Mouse (Mus musculus) lung, embryonic 15.5 days (tissue): ENCODE results near the gene Clmp. TPM values are rescaled to one million over a fixed set of nuclear protein-coding genes. Genes with fewer than 3 reads are reported as not detected.
A peak's percentile ranks its signal among the peaks of the same experiment; 100 is the strongest.

Experiments
- ATAC-seq: fragments of 200-750 bp; cut with Nextera tagmentation; 2 replicates; pipeline ENCODE4 v1.8.0; 2017; ENCODE audit warnings: moderate number of reproducible peaks, borderline replicate concordance; ENCODE audit not compliant: low FRiP score, low TSS enrichment; ENCODE audit errors: extremely low read depth
- H3K27ac ChIP-seq: fragments of 300-500 bp; sonication (generic); 2 replicates; pipeline ENCODE4 v1.5.1; 2015; ENCODE audit warnings: moderate library complexity, mild to moderate bottlenecking, inconsistent platforms
- H3K27me3 ChIP-seq: fragments of 300-500 bp; sonication (generic); 2 replicates; pipeline ENCODE4 v1.6.1; 2015; ENCODE audit warnings: inconsistent platforms
- H3K36me3 ChIP-seq: fragments of 300-500 bp; sonication (generic); 2 replicates; pipeline ENCODE4 v1.6.1; 2015; ENCODE audit warnings: inconsistent platforms
- H3K4me1 ChIP-seq: fragments of 300-500 bp; sonication (generic); 2 replicates; pipeline ENCODE4 v1.6.1; 2015; ENCODE audit warnings: inconsistent platforms
- H3K4me2 ChIP-seq: fragments of 300-500 bp; sonication (generic); 2 replicates; pipeline ENCODE4 v1.6.1; 2015; ENCODE audit warnings: inconsistent platforms, mild to moderate bottlenecking, moderate library complexity
- H3K4me3 ChIP-seq: fragments of 300-500 bp; sonication (generic); 2 replicates; pipeline ENCODE4 v1.5.1; 2015; ENCODE audit warnings: mild to moderate bottlenecking, inconsistent platforms
- H3K9ac ChIP-seq: fragments of 300-500 bp; sonication (generic); 2 replicates; pipeline ENCODE4 v1.6.1; 2015; ENCODE audit warnings: inconsistent platforms
- H3K9me3 ChIP-seq: fragments of 300-500 bp; sonication (generic); 2 replicates; pipeline ENCODE4 v1.6.1; 2016; ENCODE audit warnings: inconsistent platforms
- WGBS: fragments of 180-500 bp; shearing (Covaris S2); methylation state at CpG from one replicate; pipeline ENCODE4 v1.1.7; 2015; 5-methylcytosine and 5-hydroxymethylcytosine counted together
- polyA plus RNA-seq: library from polyadenylated mRNA; unstranded; fragments of >200 nt; fragmentation: Nextera tagmentation; extraction: Ambion mirVana; gene quantifications from 2 replicates; pipeline ENCODE4 v1.2.1, GENCODE M21; 2015

Gene Clmp
- polyA plus RNA-seq, 1 experiment from 2014 or later: 11.7 TPM

- H3K9me3 ChIP-seq: no peaks in the 10 kb centered on the region
- no peak overlapping the region for H3K4me3 ChIP-seq
- H3K4me2 ChIP-seq: no peak overlapping the region
- no peak for ATAC-seq
- H3K4me1 ChIP-seq: no peaks in the 10 kb centered on the region
- no peak overlapping the region for H3K27ac ChIP-seq
- H3K27me3 ChIP-seq: no peaks in the 10 kb centered on the region
- H3K9ac ChIP-seq: no peak overlapping the region
- WGBS: 49% methylated on average over 18 of the region's 18 CpGs
- no peaks in the 10 kb centered on the region for H3K36me3 ChIP-seq
Measured at GRCm38 (mm10) chr9:40717182-40717874, 31.6 kb downstream of the Clmp start.

- H3K36me3 ChIP-seq: no peaks in the 10 kb centered on the region
- no peak overlapping the region; the same call in 1 of the 2 replicates for H3K4me2 ChIP-seq
- no peak for ATAC-seq
- H3K4me3 ChIP-seq: no peak overlapping the region
- no peak overlapping the region for H3K27ac ChIP-seq
- 0 out of 2 replicates have a peak, but pooled peaks cover under 1% of the 10 kb centered on the region for H3K4me1 ChIP-seq
- H3K9me3 ChIP-seq: no peaks in the 10 kb centered on the region
- H3K9ac ChIP-seq: no peak overlapping the region
- H3K27me3 ChIP-seq: no peaks in the 10 kb centered on the region
- WGBS: 11% methylated on average over 7 of the region's 7 CpGs
Measured at GRCm38 (mm10) chr9:40717875-40718185, 32.1 kb downstream of the Clmp start.

GRCm38 (mm10) chr9:40720881-40721280, 35.1 kb downstream of the Clmp start:
- Histone ChIP-seq H3K27ac (no peak overlapping the region), H3K36me3 (no peaks in the 10 kb centered on the region), H3K4me3 (no peak overlapping the region), H3K4me1 (0 out of 2 replicates have a peak, but pooled peaks cover 6% of the 10 kb centered on the region), H3K27me3 (no peaks in the 10 kb centered on the region), H3K4me2 (no peak overlapping the region), H3K9me3 (no peaks in the 10 kb centered on the region), H3K9ac (no peak overlapping the region)
- WGBS: 42% methylated on average over 7 of the region's 7 CpGs
- no peak for ATAC-seq

- no peaks in the 10 kb centered on the region for H3K27me3 ChIP-seq
- H3K9ac ChIP-seq: no peak overlapping the region
- no peak overlapping the region for H3K27ac ChIP-seq
- 0 out of 2 replicates have a peak, but pooled peaks cover 6% of the 10 kb centered on the region for H3K4me1 ChIP-seq
- H3K4me3 ChIP-seq: no peak overlapping the region
- ATAC-seq: no peak
- H3K9me3 ChIP-seq: no peaks in the 10 kb centered on the region
- no peaks in the 10 kb centered on the region for H3K36me3 ChIP-seq
- H3K4me2 ChIP-seq: no peak overlapping the region
- 55% methylated on average over 2 of the region's 2 CpGs for WGBS
Measured at GRCm38 (mm10) chr9:40723311-40723772, 37.6 kb downstream of the Clmp start.

GRCm38 (mm10) chr9:40724978-40725377, 39.2 kb downstream of the Clmp start:
- WGBS: 67% methylated on average over 5 of the region's 5 CpGs
- Histone ChIP-seq H3K4me1 (0 out of 2 replicates have a peak, but pooled peaks cover 6% of the 10 kb centered on the region), H3K36me3 (no peaks in the 10 kb centered on the region), H3K27ac (no peak overlapping the region), H3K4me2 (no peak overlapping the region), H3K27me3 (no peaks in the 10 kb centered on the region), H3K4me3 (no peak overlapping the region), H3K9ac (no peak overlapping the region), H3K9me3 (no peaks in the 10 kb centered on the region)
- ATAC-seq: no peak

- Histone ChIP-seq H3K9me3 (no peaks in the 10 kb centered on the region), H3K27ac (no peak overlapping the region), H3K27me3 (no peaks in the 10 kb centered on the region), H3K9ac (no peak overlapping the region), H3K4me3 (no peak overlapping the region), H3K4me1 (peaks cover 19% of the 10 kb centered on the region), H3K4me2 (no peak overlapping the region), H3K36me3 (no peaks in the 10 kb centered on the region)
- no peak for ATAC-seq
- 83% methylated on average over 4 of the region's 4 CpGs for WGBS
Measured at GRCm38 (mm10) chr9:40727140-40727823, 41.5 kb downstream of the Clmp start.

- no peak for ATAC-seq
- WGBS: 62% methylated on average over 7 of the region's 7 CpGs
- H3K9me3 ChIP-seq: no peaks in the 10 kb centered on the region
- no peak overlapping the region for H3K4me3 ChIP-seq
- H3K27ac ChIP-seq: no peak overlapping the region
- no peaks in the 10 kb centered on the region for H3K27me3 ChIP-seq
- H3K4me2 ChIP-seq: no peak overlapping the region
- H3K9ac ChIP-seq: no peak overlapping the region
- no peaks in the 10 kb centered on the region for H3K36me3 ChIP-seq
- peaks cover 22% of the 10 kb centered on the region for H3K4me1 ChIP-seq
Measured at GRCm38 (mm10) chr9:40727824-40728495, 42.2 kb downstream of the Clmp start.

- H3K27ac ChIP-seq: peak overlapping the region; percentile 96
- H3K9ac ChIP-seq: peak overlapping the region; percentile 33
- ATAC-seq: 0 out of 2 replicates have a peak, but pooled peaks have one; percentile 6
Measured at GRCm38 (mm10) chr9:40730302-40730700, 44.5 kb downstream of the Clmp start.

GRCm38 (mm10) chr9:40730701-40731590, 45.2 kb downstream of the Clmp start:
- no peaks in the 10 kb centered on the region for H3K9me3 ChIP-seq
- WGBS: under 1% methylated on average over 35 of the region's 35 CpGs
- peak overlapping the region; percentile 33 for H3K9ac ChIP-seq
- peak overlapping the region; percentile 41 for H3K4me3 ChIP-seq
- no peaks in the 10 kb centered on the region for H3K27me3 ChIP-seq
- peaks cover 19% of the 10 kb centered on the region for H3K4me1 ChIP-seq
- peak overlapping the region; percentile 96 for H3K27ac ChIP-seq
- no peaks in the 10 kb centered on the region for H3K36me3 ChIP-seq
- ATAC-seq: peak; percentile 90
- H3K4me2 ChIP-seq: peak overlapping the region; percentile 72

More at GRCm38 (mm10) chr9:40730302-40730700, 44.5 kb downstream of the Clmp start:
- Histone ChIP-seq H3K27me3 (no peaks in the 10 kb centered on the region), H3K4me3 (peak overlapping the region; percentile 41), H3K36me3 (no peaks in the 10 kb centered on the region), H3K4me2 (peak overlapping the region; percentile 72), H3K9me3 (no peaks in the 10 kb centered on the region), H3K4me1 (peaks cover 19% of the 10 kb centered on the region)
- WGBS: 63% methylated on average over 12 of the region's 12 CpGs

GRCm38 (mm10) chr9:40731591-40732048, 45.9 kb downstream of the Clmp start:
- ATAC-seq: peak; percentile 24; the same call in 1 of the 2 replicates
- 11% methylated on average over 7 of the region's 7 CpGs for WGBS

GRCm38 (mm10) chr9:40732302-40732701, 46.5 kb downstream of the Clmp start:
- WGBS: 16% methylated on average over 2 of the region's 2 CpGs

More at GRCm38 (mm10) chr9:40731591-40732048, 45.9 kb downstream of the Clmp start:
- Histone ChIP-seq H3K4me1 (peaks cover 19% of the 10 kb centered on the region), H3K9ac (peak overlapping the region; percentile 33; the same call in 1 of the 2 replicates), H3K27me3 (no peaks in the 10 kb centered on the region), H3K4me3 (peak overlapping the region; percentile 41), H3K27ac (peak overlapping the region; percentile 96), H3K9me3 (no peaks in the 10 kb centered on the region), H3K36me3 (no peaks in the 10 kb centered on the region), H3K4me2 (peak overlapping the region; percentile 72)

More at GRCm38 (mm10) chr9:40732302-40732701, 46.5 kb downstream of the Clmp start:
- H3K4me2 ChIP-seq: peak overlapping the region; percentile 72; the same call in 1 of the 2 replicates
- H3K27me3 ChIP-seq: no peaks in the 10 kb centered on the region
- H3K4me3 ChIP-seq: no peak overlapping the region
- no peak for ATAC-seq
- H3K9me3 ChIP-seq: no peaks in the 10 kb centered on the region
- H3K27ac ChIP-seq: peak overlapping the region; percentile 96; the same call in 1 of the 2 replicates
- no peak overlapping the region for H3K9ac ChIP-seq
- H3K36me3 ChIP-seq: no peaks in the 10 kb centered on the region
- peaks cover 19% of the 10 kb centered on the region for H3K4me1 ChIP-seq
